Mouse (Mus musculus): ENCODE results near the gene Hsp90ab1. TPM values are rescaled to one million over a fixed set of nuclear protein-coding genes. Genes with fewer than 3 reads are reported as not detected.
A peak's percentile ranks its signal among the peaks of the same experiment; 100 is the strongest.

The Hsp90ab1 gene
- polyA plus RNA-seq, 1 experiment: 3,708 TPM

GRCm38 (mm10) chr17:45532896-45533295 is 40.2 kb downstream of the Hsp90ab1 start:
- H3K36me3 ChIP-seq (ENCODE audit: control insufficient read depth, insufficient read depth, low read length, poor library complexity, severe bottlenecking): no peaks in the 10 kb centered on the region
- H3K9ac ChIP-seq (ENCODE audit: low read depth, poor library complexity, severe bottlenecking): no peak overlapping the region
- no peaks in the 10 kb centered on the region for H3K27me3 ChIP-seq (ENCODE audit: control insufficient read depth, insufficient read depth, low read length, poor library complexity, severe bottlenecking)
- no peak overlapping the region for H3K27ac ChIP-seq (ENCODE audit: insufficient read depth, low read length)
- no peaks in the 10 kb centered on the region for H3K9me3 ChIP-seq (replicated peaks; ENCODE audit: control insufficient read depth, insufficient read depth, low read length, poor library complexity, severe bottlenecking)
- peaks cover 4% of the 10 kb centered on the region for H3K4me1 ChIP-seq (ENCODE audit: control insufficient read depth, insufficient read depth, low read length)
- H3K4me3 ChIP-seq (ENCODE audit: low read depth, low read length): no peak overlapping the region
- TF ChIP-seq EP300 (IDR thresholded peaks at IDR 0.05; ENCODE audit: insufficient read depth, low read depth, low read length): no peak
- no peak for TF ChIP-seq CTCF (IDR thresholded peaks at IDR 0.05; ENCODE audit: low read depth, low read length)
- TF ChIP-seq POLR2A (IDR thresholded peaks at IDR 0.05; ENCODE audit: insufficient read depth, low read length): no peak

- no peaks in the 10 kb centered on the region for H3K27me3 ChIP-seq (ENCODE audit: control insufficient read depth, insufficient read depth, low read length, poor library complexity, severe bottlenecking)
- peak; percentile 35 for TF ChIP-seq CTCF (IDR thresholded peaks at IDR 0.05; ENCODE audit: low read depth, low read length)
- no peak for TF ChIP-seq EP300 (IDR thresholded peaks at IDR 0.05; ENCODE audit: insufficient read depth, low read depth, low read length)
Measured at GRCm38 (mm10) chr17:45530346-45530782, 42.7 kb downstream of the Hsp90ab1 start.

DNA sequence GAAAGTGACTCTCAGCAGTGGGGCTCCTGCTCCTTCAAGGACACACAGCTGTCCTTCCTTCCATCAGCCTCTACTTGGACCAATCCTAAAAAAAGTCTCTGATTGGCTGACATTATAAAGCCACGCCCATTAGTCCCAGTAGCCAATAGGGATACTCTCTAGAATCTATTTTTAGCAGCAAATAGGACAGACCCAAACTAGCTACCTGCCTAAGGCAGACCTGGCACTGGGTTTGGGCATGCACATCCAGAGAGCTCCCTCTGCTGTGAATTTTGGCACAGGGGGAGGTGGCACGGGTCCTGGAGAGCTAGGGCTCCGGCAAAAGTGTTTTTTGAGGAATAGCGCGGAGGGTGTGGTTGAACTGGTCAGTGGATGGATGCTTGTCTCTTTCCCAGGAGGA is 46.5 kb downstream of the Hsp90ab1 start:
- TF ChIP-seq CTCF (IDR thresholded peaks at IDR 0.05; ENCODE audit: low read depth, low read length) (no peak), EP300 (IDR thresholded peaks at IDR 0.05; ENCODE audit: insufficient read depth, low read depth, low read length) (no peak)

More at GRCm38 (mm10) chr17:45530346-45530782, 42.7 kb downstream of the Hsp90ab1 start:
- Histone ChIP-seq H3K4me3 (ENCODE audit: low read depth, low read length) (no peak overlapping the region), H3K27ac (ENCODE audit: insufficient read depth, low read length) (no peak overlapping the region), H3K4me1 (ENCODE audit: control insufficient read depth, insufficient read depth, low read length) (peaks cover 4% of the 10 kb centered on the region), H3K9ac (ENCODE audit: low read depth, poor library complexity, severe bottlenecking) (no peak overlapping the region), H3K9me3 (replicated peaks; ENCODE audit: control insufficient read depth, insufficient read depth, low read length, poor library complexity, severe bottlenecking) (no peaks in the 10 kb centered on the region), H3K36me3 (ENCODE audit: control insufficient read depth, insufficient read depth, low read length, poor library complexity, severe bottlenecking) (no peaks in the 10 kb centered on the region)

GRCm38 (mm10) chr17:45524961-45525360 is 48.1 kb downstream of the Hsp90ab1 start:
- TF ChIP-seq POLR2A (IDR thresholded peaks at IDR 0.05; ENCODE audit: insufficient read depth, low read length): no peak
- no peak for TF ChIP-seq EP300 (IDR thresholded peaks at IDR 0.05; ENCODE audit: insufficient read depth, low read depth, low read length)
- no peak for TF ChIP-seq CTCF (IDR thresholded peaks at IDR 0.05; ENCODE audit: low read depth, low read length)
- Histone ChIP-seq H3K36me3 (ENCODE audit: control insufficient read depth, insufficient read depth, low read length, poor library complexity, severe bottlenecking) (no peaks in the 10 kb centered on the region), H3K9me3 (replicated peaks; ENCODE audit: control insufficient read depth, insufficient read depth, low read length, poor library complexity, severe bottlenecking) (no peaks in the 10 kb centered on the region), H3K9ac (ENCODE audit: low read depth, poor library complexity, severe bottlenecking) (no peak overlapping the region), H3K27ac (ENCODE audit: insufficient read depth, low read length) (no peak overlapping the region), H3K4me1 (ENCODE audit: control insufficient read depth, insufficient read depth, low read length) (peaks cover 2% of the 10 kb centered on the region), H3K27me3 (ENCODE audit: control insufficient read depth, insufficient read depth, low read length, poor library complexity, severe bottlenecking) (no peaks in the 10 kb centered on the region), H3K4me3 (ENCODE audit: low read depth, low read length) (no peak overlapping the region)

More for the DNA sequence above, 46.5 kb downstream of the Hsp90ab1 start:
- Histone ChIP-seq H3K9ac (ENCODE audit: low read depth, poor library complexity, severe bottlenecking) (peak overlapping the region; percentile 9; the same call in 1 of the 2 replicates), H3K36me3 (ENCODE audit: control insufficient read depth, insufficient read depth, low read length, poor library complexity, severe bottlenecking) (no peaks in the 10 kb centered on the region), H3K27ac (ENCODE audit: insufficient read depth, low read length) (peak overlapping the region; percentile 52), H3K27me3 (ENCODE audit: control insufficient read depth, insufficient read depth, low read length, poor library complexity, severe bottlenecking) (no peaks in the 10 kb centered on the region), H3K4me3 (ENCODE audit: low read depth, low read length) (peak overlapping the region; percentile 31), H3K9me3 (replicated peaks; ENCODE audit: control insufficient read depth, insufficient read depth, low read length, poor library complexity, severe bottlenecking) (no peaks in the 10 kb centered on the region), H3K4me1 (ENCODE audit: control insufficient read depth, insufficient read depth, low read length) (peaks cover 4% of the 10 kb centered on the region)

- Histone ChIP-seq H3K9ac (ENCODE audit: low read depth, poor library complexity, severe bottlenecking) (peak within 1 kb of the TSS; percentile 64), H3K4me1 (ENCODE audit: control insufficient read depth, insufficient read depth, low read length) (no peaks in the 10 kb centered on the region), H3K27ac (ENCODE audit: insufficient read depth, low read length) (no peak within 1 kb of the TSS), H3K36me3 (ENCODE audit: control insufficient read depth, insufficient read depth, low read length, poor library complexity, severe bottlenecking) (no peaks in the 10 kb centered on the region), H3K27me3 (ENCODE audit: control insufficient read depth, insufficient read depth, low read length, poor library complexity, severe bottlenecking) (no peaks in the 10 kb centered on the region), H3K9me3 (replicated peaks; ENCODE audit: control insufficient read depth, insufficient read depth, low read length, poor library complexity, severe bottlenecking) (no peaks in the 10 kb centered on the region), H3K4me3 (ENCODE audit: low read depth, low read length) (peak within 1 kb of the TSS; percentile 75)
- TF ChIP-seq POLR2A (IDR thresholded peaks at IDR 0.05; ENCODE audit: insufficient read depth, low read length): peak; percentile 62
- no peak for TF ChIP-seq CTCF (IDR thresholded peaks at IDR 0.05; ENCODE audit: low read depth, low read length)
Measured at GRCm38 (mm10) chr17:45523263-45523662, 49.8 kb downstream of the Hsp90ab1 start, which contains the start of gene Tcte1. TSS of gene Tcte1 (plus strand) at chr17:45523434.

- Histone ChIP-seq H3K27me3 (ENCODE audit: control insufficient read depth, insufficient read depth, low read length, poor library complexity, severe bottlenecking) (no peaks in the 10 kb centered on the region), H3K36me3 (ENCODE audit: control insufficient read depth, insufficient read depth, low read length, poor library complexity, severe bottlenecking) (no peaks in the 10 kb centered on the region), H3K9me3 (replicated peaks; ENCODE audit: control insufficient read depth, insufficient read depth, low read length, poor library complexity, severe bottlenecking) (no peaks in the 10 kb centered on the region), H3K4me1 (ENCODE audit: control insufficient read depth, insufficient read depth, low read length) (no peaks in the 10 kb centered on the region), H3K4me3 (ENCODE audit: low read depth, low read length) (no peak overlapping the region), H3K9ac (ENCODE audit: low read depth, poor library complexity, severe bottlenecking) (no peak overlapping the region), H3K27ac (ENCODE audit: insufficient read depth, low read length) (no peak overlapping the region)
- TF ChIP-seq POLR2A (IDR thresholded peaks at IDR 0.05; ENCODE audit: insufficient read depth, low read length): no peak
Measured at GRCm38 (mm10) chr17:45520136-45520535, 52.9 kb downstream of the Hsp90ab1 start.
